Mouse (Mus musculus): ENCODE measurements at regions not wholly inside any gene's neighbourhood (a gene's known extent, or its start where the extent isn't known, plus 50 kb on each side); places are given as distances from the start of the nearest gene placed in this dataset.
"Not testable (repeated sequence)": the region's sequence is repeated elsewhere in the genome, so short reads cannot be mapped to it uniquely, and the experiment has no call there.

- DNase-seq (ENCODE audit: low spot score in 2 of 2): not testable (repeated sequence)
Observed at GRCm38 (mm10) chr13:68298862-68299261, 283.1 kb downstream of the Mtrr start.

DNA sequence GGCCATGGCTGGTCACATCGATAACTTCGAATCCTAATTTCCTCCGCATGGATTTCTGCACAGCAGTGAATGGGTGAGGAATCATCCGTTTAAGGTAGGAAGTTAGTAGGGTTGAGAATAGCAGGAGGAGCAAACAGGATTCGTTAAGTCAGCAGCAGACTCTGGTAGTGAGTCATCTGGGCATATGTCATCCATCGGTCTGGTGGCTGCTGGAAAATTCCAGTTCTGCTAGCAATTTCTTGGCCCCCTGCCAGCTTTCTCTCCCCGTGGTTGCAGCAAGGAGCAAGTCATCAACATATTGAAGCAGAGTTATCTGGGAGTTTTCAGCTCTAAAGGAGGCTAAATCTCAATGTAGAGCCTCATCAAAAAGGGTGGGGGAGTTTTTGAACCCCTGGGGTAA lies 323.7 kb downstream of the Mtrr start:
- peak in 1 of 2 experiments; percentile 13 for DNase-seq (ENCODE audit: low spot score in 2 of 2)
